Mouse (Mus musculus) small intestine, adult 2 months (tissue): ENCODE data around the gene Lama5.
"Not testable (repeated sequence)": the region's sequence is repeated elsewhere in the genome, so short reads cannot be mapped to it uniquely, and the experiment has no call there.

ENCODE experiments used
- CTCF ChIP-seq: fragments of 200-500 bp; IDR thresholded peaks from 2 replicates; pipeline ENCODE4 v1.5.1; 2012; ENCODE audit warnings: low read depth, mild to moderate bottlenecking, control low read depth, inconsistent platforms, low read length, moderate library complexity, mixed read lengths; ENCODE audit not compliant: insufficient replicate concordance, insufficient read length; ENCODE audit errors: extremely low read depth
- POLR2A ChIP-seq: fragments of 200-500 bp; IDR thresholded peaks from 2 replicates; pipeline ENCODE4 v1.6.1; 2012; ENCODE audit warnings: low read depth, mild to moderate bottlenecking, control low read depth, inconsistent platforms, low read length, moderate library complexity

- TF ChIP-seq CTCF, POLR2A: not testable (repeated sequence)
These were observed 34.4 kb upstream of the Lama5 start for GRCm38 (mm10) chr2:180259826-180260609.
